Mouse (Mus musculus) forelimb bud, embryonic 11.5 days (tissue): ENCODE measurements around the gene Cgnl1.
"Not testable (repeated sequence)": the region's sequence is repeated elsewhere in the genome, so short reads cannot be mapped to it uniquely, and the experiment has no call there.

Source experiments
- DNase-seq: peaks from one replicate; pipeline ENCODE4 v3.0.0-alpha.2; 2012; ENCODE audit warnings: low read depth, low spot score

The Cgnl1 gene

GRCm38 (mm10) chr9:71623871-71624569 is 147.4 kb downstream of the Cgnl1 start:
- peak; percentile 68 for DNase-seq

GRCm38 (mm10) chr9:71622593-71622992 is 148.8 kb downstream of the Cgnl1 start:
- DNase-seq = no peak

- DNase-seq = no peak
These were observed 149.4 kb downstream of the Cgnl1 start for GRCm38 (mm10) chr9:71621968-71622367.

GRCm38 (mm10) chr9:71620116-71620515 is 151.3 kb downstream of the Cgnl1 start:
- not testable (repeated sequence) for DNase-seq

GRCm38 (mm10) chr9:71617363-71617762 is 154.0 kb downstream of the Cgnl1 start:
- peak; percentile 52 for DNase-seq

- DNase-seq = peak; percentile 88
These were observed 155.2 kb downstream of the Cgnl1 start for GRCm38 (mm10) chr9:71616185-71616584.

- peak; percentile 53 for DNase-seq
These were observed 156.8 kb downstream of the Cgnl1 start for GRCm38 (mm10) chr9:71614643-71615042.

GRCm38 (mm10) chr9:71612981-71613380 is 158.4 kb downstream of the Cgnl1 start:
- DNase-seq = no peak

GRCm38 (mm10) chr9:71611876-71612275 is 159.5 kb downstream of the Cgnl1 start:
- DNase-seq = no peak

- no peak for DNase-seq
These were observed 162.4 kb downstream of the Cgnl1 start for GRCm38 (mm10) chr9:71609010-71609409.

GRCm38 (mm10) chr9:71606296-71607057 is 164.9 kb downstream of the Cgnl1 start:
- no peak for DNase-seq

GRCm38 (mm10) chr9:71604914-71605635 is 166.3 kb downstream of the Cgnl1 start:
- DNase-seq = no peak

GRCm38 (mm10) chr9:71599861-71600260 is 171.5 kb downstream of the Cgnl1 start:
- no peak for DNase-seq

- no peak for DNase-seq
These were observed 174.5 kb downstream of the Cgnl1 start for GRCm38 (mm10) chr9:71596888-71597287.

GRCm38 (mm10) chr9:71592577-71593285 is 178.7 kb downstream of the Cgnl1 start:
- no peak for DNase-seq

GRCm38 (mm10) chr9:71591938-71592548 is 179.4 kb downstream of the Cgnl1 start, which contains the start of gene Myzap:
Gene Myzap (minus strand): TSS chr9:71592360.
- DNase-seq = peak; percentile 42

GRCm38 (mm10) chr9:71591106-71591505 is 180.3 kb downstream of the Cgnl1 start:
- DNase-seq = no peak

- no peak for DNase-seq
These were observed 181.6 kb downstream of the Cgnl1 start for GRCm38 (mm10) chr9:71589771-71590170.

GRCm38 (mm10) chr9:71588930-71589592 is 182.3 kb downstream of the Cgnl1 start:
- no peak for DNase-seq

GRCm38 (mm10) chr9:71586408-71586807 is 185.0 kb downstream of the Cgnl1 start:
- no peak for DNase-seq

GRCm38 (mm10) chr9:71582771-71583170 is 188.6 kb downstream of the Cgnl1 start:
- no peak for DNase-seq
